Mouse (Mus musculus): ENCODE measurements around the gene 1700001L19Rik.
"Not testable (repeated sequence)": the region's sequence is repeated elsewhere in the genome, so short reads cannot be mapped to it uniquely, and the experiment has no call there.

DNA sequence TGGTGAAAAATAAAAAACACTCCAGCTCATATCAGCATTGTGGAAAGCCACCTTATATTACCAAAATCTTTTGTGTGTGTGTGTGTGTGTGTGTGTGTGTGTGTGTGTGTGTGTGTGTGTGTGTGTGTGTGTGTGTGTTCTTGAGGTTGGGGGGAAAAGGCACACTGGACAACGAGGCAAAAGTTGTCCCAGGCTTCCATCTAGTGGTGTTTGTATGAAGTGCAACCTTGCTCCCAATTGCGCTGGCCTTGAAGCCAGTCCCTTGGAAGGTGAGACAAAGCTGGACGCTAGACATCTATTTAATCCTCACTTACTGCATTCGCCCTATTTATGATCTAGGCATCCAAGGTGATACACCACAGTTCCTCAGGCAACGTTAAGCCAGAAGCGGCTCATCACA lies 43.8 kb upstream of the 1700001L19Rik start:
- TF ChIP-seq CTCF (conservative IDR thresholded peaks at IDR 0.05; ENCODE audit: low read length); POU5F1 (IDR thresholded peaks at IDR 0.05; ENCODE audit: borderline replicate concordance, low read length); NANOG (IDR thresholded peaks at IDR 0.05; ENCODE audit: borderline replicate concordance, low read length): not testable (repeated sequence)

All from E14TG2a.4 (cell line).